Mouse (Mus musculus): Measurements from ENCODE around the gene Ffar2. TPM values are rescaled to one million over a fixed set of nuclear protein-coding genes. Genes with fewer than 3 reads are reported as not detected.

The Ffar2 gene
- polyA plus RNA-seq, 2 experiments, result 0.36 to 0.43 TPM

GRCm38 (mm10) chr7:30812291-30812807 lies 11.2 kb downstream of the Ffar2 start:
- no peak for TF ChIP-seq CTCF (IDR thresholded peaks at IDR 0.05; ENCODE audit: low read depth)
- TF ChIP-seq EP300 (IDR thresholded peaks at IDR 0.05; ENCODE audit: low read depth), result no peak
- no peak overlapping the region for H3K4me3 ChIP-seq (ENCODE audit: insufficient read depth in 1 of 2, low read depth in 2 of 2, low read length in 2 of 2)
- H3K4me2 ChIP-seq (ENCODE audit: low read depth), result 0 out of 2 replicates have a peak overlapping the region, but pooled peaks have one; percentile 11
- no peaks in the 10 kb centered on the region for H3K36me3 ChIP-seq (replicated peaks; ENCODE audit: control insufficient read depth, insufficient read depth, low read depth)
- H3K4me1 ChIP-seq (replicated peaks; ENCODE audit: control insufficient read depth in 2 of 2, insufficient read depth in 2 of 2, low read length in 1 of 2), result peaks cover 0 to 10% of the 10 kb centered on the region in 2 experiments; a peak in 1 of 4 replicates
- H3K9ac ChIP-seq (replicated peaks), result no peak overlapping the region
- no peaks in the 10 kb centered on the region for H3K9me3 ChIP-seq (ENCODE audit: control insufficient read depth, low read length)
- H3K27me3 ChIP-seq (ENCODE audit: control insufficient read depth, insufficient read depth, low read length), result no peaks in the 10 kb centered on the region
- DNase-seq (ENCODE audit: low read depth in 3 of 3, low spot score in 3 of 3), result peak in 1 of 3 experiments; percentile 17
- H3K27ac ChIP-seq, result no peak overlapping the region
- WGBS (ENCODE audit: insufficient replicate concordance), result 18% methylated on average over 6 of the region's 6 CpGs
- peak; percentile 69; the same call in 1 of the 2 replicates for ATAC-seq (ENCODE audit: insufficient read depth)

DNA sequence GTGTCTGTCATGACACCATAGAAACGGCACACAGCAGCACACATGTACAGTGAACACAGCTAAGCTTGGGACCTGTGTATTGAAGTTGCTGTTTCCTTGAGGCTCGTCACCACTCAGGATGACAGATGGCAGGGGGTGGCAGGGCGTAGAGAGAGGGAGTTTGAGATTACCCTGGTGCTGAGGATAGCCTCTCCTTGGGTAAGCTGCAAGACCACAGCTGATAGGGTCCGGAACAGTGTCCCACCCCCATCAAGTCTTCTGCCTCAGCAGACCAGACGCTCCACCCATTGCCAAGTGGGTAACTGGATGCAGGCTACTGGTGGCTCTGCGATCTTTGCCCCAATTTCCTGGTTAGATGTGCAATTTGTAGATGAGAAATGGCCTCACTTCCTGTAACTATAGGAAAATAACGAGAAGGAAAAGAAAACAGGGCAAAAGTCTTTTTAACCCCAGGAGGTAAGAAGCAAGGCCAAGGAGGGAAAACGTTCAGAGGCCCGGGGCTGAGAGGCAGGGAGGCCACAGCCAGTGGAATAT lies 11.8 kb downstream of the Ffar2 start:
- Histone ChIP-seq H3K27ac (no peak overlapping the region; the same call in 1 of the 2 replicates), H3K9me3 (ENCODE audit: control insufficient read depth, low read length) (no peaks in the 10 kb centered on the region), H3K4me3 (ENCODE audit: insufficient read depth in 1 of 2, low read depth in 2 of 2, low read length in 2 of 2) (no peak overlapping the region), H3K27me3 (ENCODE audit: control insufficient read depth, insufficient read depth, low read length) (no peaks in the 10 kb centered on the region), H3K36me3 (replicated peaks; ENCODE audit: control insufficient read depth, insufficient read depth, low read depth) (no peaks in the 10 kb centered on the region), H3K4me1 (replicated peaks; ENCODE audit: control insufficient read depth in 2 of 2, insufficient read depth in 2 of 2, low read length in 1 of 2) (peaks cover 0 to 10% of the 10 kb centered on the region in 2 experiments; a peak in 1 of 4 replicates), H3K9ac (replicated peaks) (no peak overlapping the region), H3K4me2 (ENCODE audit: low read depth) (peak overlapping the region; percentile 11; the same call in 1 of the 2 replicates)
- DNase-seq (ENCODE audit: low read depth in 3 of 3, low spot score in 3 of 3) (no peak), ATAC-seq (ENCODE audit: insufficient read depth) (peak; percentile 53; the same call in 1 of the 2 replicates)
- TF ChIP-seq CTCF (IDR thresholded peaks at IDR 0.05; ENCODE audit: low read depth) (no peak), EP300 (IDR thresholded peaks at IDR 0.05; ENCODE audit: low read depth) (no peak)
- 7% methylated on average over 9 of the region's 9 CpGs for WGBS (ENCODE audit: insufficient replicate concordance)

DNA sequence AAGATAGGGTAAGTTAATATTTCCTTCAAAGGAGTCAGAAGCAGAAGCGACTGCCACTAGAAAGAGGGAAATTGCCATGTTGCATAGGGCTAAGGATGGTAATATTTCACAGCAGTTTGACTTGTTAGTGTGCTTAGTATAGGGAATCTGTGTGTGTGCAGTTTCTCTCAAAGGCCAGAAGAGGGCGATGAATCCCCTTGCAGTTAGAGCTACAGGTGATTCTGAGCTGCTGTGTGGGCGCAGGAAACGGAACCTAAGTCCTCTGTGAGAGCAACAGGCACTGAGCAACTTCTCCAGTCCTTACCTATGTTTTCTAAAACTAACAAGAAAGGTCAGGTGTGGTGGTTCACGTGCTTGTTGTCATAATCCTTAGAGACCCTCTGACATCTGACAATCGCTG lies 13.3 kb downstream of the Ffar2 start:
- no peak for TF ChIP-seq EP300 (IDR thresholded peaks at IDR 0.05; ENCODE audit: low read depth)
- peak; percentile 62 for TF ChIP-seq CTCF (IDR thresholded peaks at IDR 0.05; ENCODE audit: low read depth)
- no peaks in the 10 kb centered on the region for H3K9me3 ChIP-seq (ENCODE audit: control insufficient read depth, low read length)
- 49% methylated on average over 6 of the region's 6 CpGs for WGBS (ENCODE audit: insufficient replicate concordance)
- H3K27me3 ChIP-seq (ENCODE audit: control insufficient read depth, insufficient read depth, low read length), result no peaks in the 10 kb centered on the region
- DNase-seq (ENCODE audit: low read depth in 3 of 3, low spot score in 3 of 3) (no peak), ATAC-seq (ENCODE audit: insufficient read depth) (no peak)
- no peaks in the 10 kb centered on the region for H3K36me3 ChIP-seq (replicated peaks; ENCODE audit: control insufficient read depth, insufficient read depth, low read depth)
- H3K4me3 ChIP-seq (ENCODE audit: insufficient read depth in 1 of 2, low read depth in 2 of 2, low read length in 2 of 2), result no peak overlapping the region
- H3K9ac ChIP-seq (replicated peaks), result no peak overlapping the region
- no peak overlapping the region for H3K4me2 ChIP-seq (ENCODE audit: low read depth)
- H3K4me1 ChIP-seq (replicated peaks; ENCODE audit: control insufficient read depth in 2 of 2, insufficient read depth in 2 of 2, low read length in 1 of 2), result peaks cover 0 to 10% of the 10 kb centered on the region in 2 experiments; a peak in 1 of 4 replicates
- H3K27ac ChIP-seq, result no peak overlapping the region

DNA sequence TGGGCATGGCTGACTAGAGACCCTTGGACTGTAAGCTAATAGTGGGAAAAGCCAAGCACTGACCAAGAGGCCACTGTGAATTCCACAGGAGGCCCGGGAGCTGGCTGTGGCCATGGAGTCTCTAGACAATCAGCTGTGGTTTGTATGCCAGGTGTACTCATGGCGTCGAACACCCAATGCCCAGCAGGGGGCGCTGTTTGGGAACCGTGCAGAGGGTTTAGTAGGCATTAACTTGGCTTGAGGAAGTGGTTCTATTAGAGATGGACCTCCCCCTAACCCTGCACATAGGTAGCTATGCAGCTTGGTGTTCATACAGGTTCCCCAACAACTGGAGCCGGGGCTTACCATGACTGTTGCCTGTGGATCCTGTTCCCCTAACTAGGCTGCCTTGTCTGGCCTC lies 17.7 kb downstream of the Ffar2 start:
- no peaks in the 10 kb centered on the region for H3K4me1 ChIP-seq (replicated peaks; ENCODE audit: control insufficient read depth in 2 of 2, insufficient read depth in 2 of 2, low read length in 1 of 2)
- H3K9me3 ChIP-seq (ENCODE audit: control insufficient read depth, low read length), result no peaks in the 10 kb centered on the region
- DNase-seq (ENCODE audit: low read depth in 3 of 3, low spot score in 3 of 3) (no peak), ATAC-seq (ENCODE audit: insufficient read depth) (no peak)
- no peak overlapping the region for H3K4me3 ChIP-seq (ENCODE audit: insufficient read depth in 1 of 2, low read depth in 2 of 2, low read length in 2 of 2)
- no peaks in the 10 kb centered on the region for H3K36me3 ChIP-seq (replicated peaks; ENCODE audit: control insufficient read depth, insufficient read depth, low read depth)
- no peak overlapping the region for H3K4me2 ChIP-seq (ENCODE audit: low read depth)
- no peak overlapping the region for H3K9ac ChIP-seq (replicated peaks)
- 35% methylated on average over 6 of the region's 6 CpGs for WGBS (ENCODE audit: insufficient replicate concordance)
- no peak overlapping the region for H3K27ac ChIP-seq
- peak; percentile 80 for TF ChIP-seq CTCF (IDR thresholded peaks at IDR 0.05; ENCODE audit: low read depth)
- TF ChIP-seq EP300 (IDR thresholded peaks at IDR 0.05; ENCODE audit: low read depth), result no peak
- no peaks in the 10 kb centered on the region for H3K27me3 ChIP-seq (ENCODE audit: control insufficient read depth, insufficient read depth, low read length)

GRCm38 (mm10) chr7:30804026-30804715 lies 19.4 kb downstream of the Ffar2 start:
- no peaks in the 10 kb centered on the region for H3K4me1 ChIP-seq (replicated peaks; ENCODE audit: control insufficient read depth in 2 of 2, insufficient read depth in 2 of 2, low read length in 1 of 2)

More at GRCm38 (mm10) chr7:30804026-30804715, 19.4 kb downstream of the Ffar2 start:
- Histone ChIP-seq H3K9me3 (ENCODE audit: control insufficient read depth, low read length) (peaks cover 4% of the 10 kb centered on the region), H3K27ac (no peak overlapping the region), H3K4me2 (ENCODE audit: low read depth) (no peak overlapping the region), H3K4me3 (ENCODE audit: insufficient read depth in 1 of 2, low read depth in 2 of 2, low read length in 2 of 2) (no peak overlapping the region), H3K27me3 (ENCODE audit: control insufficient read depth, insufficient read depth, low read length) (no peaks in the 10 kb centered on the region), H3K36me3 (replicated peaks; ENCODE audit: control insufficient read depth, insufficient read depth, low read depth) (no peaks in the 10 kb centered on the region), H3K9ac (replicated peaks) (no peak overlapping the region)
- DNase-seq (ENCODE audit: low read depth in 3 of 3, low spot score in 3 of 3), result no peak
- 58% methylated on average over 9 of the region's 9 CpGs for WGBS (ENCODE audit: insufficient replicate concordance)
- TF ChIP-seq EP300 (IDR thresholded peaks at IDR 0.05; ENCODE audit: low read depth), result no peak
- TF ChIP-seq CTCF (IDR thresholded peaks at IDR 0.05; ENCODE audit: low read depth), result no peak
- ATAC-seq (ENCODE audit: insufficient read depth), result no peak
